Mouse (Mus musculus) bone marrow, adult 2 months (tissue): ENCODE data around the gene Nps. TPM values are rescaled to one million over a fixed set of nuclear protein-coding genes. Genes with fewer than 3 reads are reported as not detected.
"Not testable (repeated sequence)": the region's sequence is repeated elsewhere in the genome, so short reads cannot be mapped to it uniquely, and the experiment has no call there.

ENCODE experiments used
- H3K27ac ChIP-seq: fragments of 200-500 bp; 2 replicates; pipeline ENCODE4 v1.5.1; 2012; ENCODE audit warnings: low read depth, mild to moderate bottlenecking, control low read depth, inconsistent platforms, low read length; ENCODE audit not compliant: control insufficient read depth, poor library complexity, insufficient read depth
- H3K4me1 ChIP-seq: fragments of 200-500 bp; 2 replicates; pipeline ENCODE4 v1.6.1; 2011; ENCODE audit warnings: low read length; ENCODE audit not compliant: control insufficient read depth, insufficient read depth
- H3K4me3 ChIP-seq: fragments of 200-500 bp; replicated peaks from 2 replicates; pipeline ENCODE3; 2011; ENCODE audit warnings: mild to moderate bottlenecking, low read depth, low read length, control low read depth; ENCODE audit not compliant: control insufficient read depth
- CTCF ChIP-seq: fragments of 200-500 bp; IDR thresholded peaks from 2 replicates; pipeline ENCODE4 v1.5.1; 2011; ENCODE audit warnings: low read length, control low read depth; ENCODE audit not compliant: control insufficient read depth, insufficient read depth
- POLR2A ChIP-seq: fragments of 200-500 bp; IDR thresholded peaks from 2 replicates; pipeline ENCODE4 v1.6.1; 2011; ENCODE audit warnings: low read depth, mild to moderate bottlenecking, control low read depth, low read length, borderline replicate concordance; ENCODE audit not compliant: control insufficient read depth
- WGBS: fragments of 180-500 bp; shearing (Covaris S2); methylation state at CpG from one replicate; pipeline ENCODE4 v1.1.7; 2018; 5-methylcytosine and 5-hydroxymethylcytosine counted together
- polyA plus RNA-seq: library from polyadenylated mRNA; stranded (reverse); fragments of >200 nt; gene quantifications from 2 replicates; pipeline ENCODE4 v1.2.4, GENCODE M21; 2011; ENCODE audit warnings: low replicate concordance; ENCODE audit not compliant: missing spikeins, insufficient read depth, insufficient read length

Nps gene
- not detected in 2 replicates for polyA plus RNA-seq

DNA sequence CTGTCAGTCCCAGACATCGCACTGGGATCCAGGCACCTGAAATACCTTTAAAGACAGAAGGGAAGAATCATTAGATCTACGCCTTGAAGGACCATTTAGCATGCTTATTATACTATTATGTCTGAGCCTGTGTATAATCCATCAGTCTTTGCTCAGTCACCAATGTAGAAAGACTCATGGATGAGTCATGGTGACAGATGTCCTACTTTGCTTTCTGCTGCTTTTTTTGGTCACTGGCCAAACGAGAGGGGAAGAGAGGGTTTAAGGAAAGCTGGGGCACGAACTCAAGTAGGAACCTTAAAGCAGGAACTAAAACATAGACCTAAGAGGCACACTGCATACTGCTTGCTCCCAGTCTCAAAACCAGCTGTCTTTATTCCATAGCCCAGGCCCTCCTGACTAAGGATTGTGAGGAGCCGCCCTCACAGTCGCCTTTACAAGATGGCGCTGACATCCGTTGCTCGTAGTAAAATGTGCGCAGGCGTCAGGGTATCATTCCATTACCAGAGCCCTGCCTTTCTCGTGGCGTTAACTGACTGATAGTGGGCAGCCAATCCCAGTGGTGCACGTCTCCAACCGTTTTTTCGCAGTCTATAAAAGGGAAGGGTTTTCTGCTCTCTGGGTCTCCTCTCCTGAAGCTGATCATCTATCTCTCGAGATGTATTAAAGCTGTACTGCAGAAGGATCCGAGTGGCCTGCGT, at the start of gene Nps:
TSS of gene Nps (plus strand) at position 651 of the 701 bp plus-strand sequence.
- not testable (repeated sequence) for H3K4me3 ChIP-seq, H3K4me1 ChIP-seq, H3K27ac ChIP-seq
- WGBS: 80% methylated on average over 19 of the region's 19 CpGs

DNA sequence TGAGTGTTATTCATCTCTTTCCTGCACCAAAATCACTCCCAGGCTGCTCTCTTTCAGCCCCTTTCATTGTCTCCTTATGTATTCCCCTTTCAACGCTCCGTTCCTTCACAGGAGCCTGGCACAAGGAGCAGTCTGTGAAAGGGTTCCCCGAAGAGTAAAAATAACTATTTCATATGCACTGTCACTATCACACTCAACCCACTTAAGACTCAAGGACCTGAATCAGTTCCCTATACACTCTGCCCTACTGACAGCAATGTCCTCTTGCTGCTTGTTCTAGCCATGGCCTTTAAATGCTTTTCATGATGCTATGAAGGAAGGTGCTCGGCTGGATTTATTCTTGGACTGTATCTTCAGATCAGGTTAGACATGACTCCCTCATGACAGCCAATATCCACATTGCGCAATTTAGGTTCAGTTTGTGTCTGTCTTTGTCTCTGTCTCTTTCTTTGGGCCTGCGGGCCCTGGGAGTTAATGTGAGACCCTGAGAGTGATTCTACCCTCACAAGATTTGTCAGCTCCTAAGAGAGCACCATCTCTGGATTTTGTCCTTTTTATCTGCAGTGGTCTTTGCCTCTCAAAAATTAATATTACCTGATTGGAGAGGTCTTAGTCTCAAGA, 49.4 kb upstream of the Nps start:
- 82% methylated on average over 6 of the region's 6 CpGs for WGBS
- Histone ChIP-seq H3K27ac (no peak overlapping the region), H3K4me1 (no peaks in the 10 kb centered on the region), H3K4me3 (no peak overlapping the region)
- TF ChIP-seq POLR2A: no peak
- TF ChIP-seq CTCF: no peak

DNA sequence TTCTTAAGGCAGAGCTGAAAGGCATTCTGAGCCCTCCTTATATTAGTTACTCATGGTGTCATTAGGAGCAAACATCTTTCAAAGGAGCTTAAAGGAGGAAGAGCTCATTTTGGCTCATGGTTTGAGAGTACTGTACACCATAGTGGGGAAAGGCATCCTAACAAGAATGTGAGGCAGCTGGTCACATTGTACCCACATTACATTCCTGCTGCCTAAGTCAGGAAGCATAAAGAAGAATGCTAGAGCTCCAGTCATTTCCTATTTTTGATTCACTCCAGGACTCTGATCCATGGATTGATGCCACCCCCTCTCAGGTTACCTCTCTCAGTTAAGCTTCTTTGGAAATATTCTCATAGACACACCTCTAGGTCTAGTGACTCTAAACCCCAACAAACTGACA, 48.2 kb upstream of the Nps start:
- no peak for TF ChIP-seq POLR2A
- TF ChIP-seq CTCF: no peak
- Histone ChIP-seq H3K27ac (no peak overlapping the region), H3K4me1 (no peaks in the 10 kb centered on the region), H3K4me3 (no peak overlapping the region)

DNA sequence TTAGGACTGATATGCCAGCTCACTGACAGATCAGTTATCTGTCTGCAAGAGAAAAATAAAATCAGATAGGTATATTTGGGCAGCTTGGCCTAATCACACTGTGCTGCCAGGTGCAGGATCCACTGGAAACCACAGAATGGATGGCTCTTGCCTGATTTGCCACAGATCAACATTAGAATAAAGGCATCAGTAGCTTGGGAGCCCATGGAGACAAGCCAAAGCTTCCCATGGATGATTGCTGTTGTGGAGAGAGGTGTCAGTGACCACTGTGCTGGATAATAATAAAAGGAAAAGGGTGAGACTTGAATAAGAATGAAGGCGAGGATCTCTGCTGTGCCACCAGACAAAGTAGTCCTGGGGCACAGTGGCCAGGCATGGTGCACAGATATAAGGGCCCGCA, 47.7 kb upstream of the Nps start:
- WGBS: 61% methylated on average over 2 of the region's 2 CpGs
- Histone ChIP-seq H3K4me1 (no peaks in the 10 kb centered on the region), H3K4me3 (no peak overlapping the region), H3K27ac (no peak overlapping the region)
- no peak for TF ChIP-seq POLR2A
- no peak for TF ChIP-seq CTCF

DNA sequence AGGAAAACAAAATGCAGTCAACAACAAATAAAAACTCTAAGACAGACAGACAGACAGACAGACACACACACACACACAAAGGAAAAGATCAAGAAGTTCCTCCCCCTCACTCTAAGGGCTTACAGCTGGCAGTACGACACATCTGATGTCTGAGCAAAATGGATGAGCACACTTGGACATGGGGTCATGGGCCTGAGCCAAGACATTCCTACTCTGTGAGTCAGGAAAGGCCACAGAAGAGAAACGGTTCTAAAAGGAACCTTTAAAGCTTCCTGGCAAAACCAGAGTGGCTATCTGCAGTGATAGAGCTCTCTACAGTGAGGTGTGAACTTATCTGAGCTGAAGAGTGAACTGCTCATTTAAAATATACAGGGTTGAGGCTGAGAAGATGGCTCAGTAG, 46.0 kb upstream of the Nps start:
- Histone ChIP-seq H3K27ac (no peak overlapping the region), H3K4me3 (no peak overlapping the region), H3K4me1 (no peaks in the 10 kb centered on the region)
- no peak for TF ChIP-seq POLR2A
- no peak for TF ChIP-seq CTCF
- WGBS: 49% methylated on average over 2 of the region's 2 CpGs

DNA sequence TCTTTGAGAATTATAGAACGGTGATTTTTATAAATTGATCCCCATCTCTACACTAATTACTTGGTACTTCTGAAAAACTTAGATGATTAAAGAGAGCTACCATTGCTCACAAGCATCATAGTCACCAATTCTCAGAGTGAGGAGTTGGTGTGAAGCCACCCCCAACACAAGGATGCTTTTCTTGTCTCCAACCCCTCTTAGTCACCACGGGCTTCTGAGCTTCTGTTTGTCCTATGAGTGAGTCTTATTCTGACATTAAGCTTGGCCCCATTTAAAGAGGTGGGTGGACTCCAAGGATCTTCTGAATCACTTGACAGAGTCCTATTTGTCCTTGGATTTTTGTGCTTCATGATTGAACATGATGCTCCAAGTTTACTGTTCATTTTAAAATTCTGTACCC, 37.0 kb upstream of the Nps start:
- H3K27ac ChIP-seq: no peak overlapping the region
- H3K4me3 ChIP-seq: no peak overlapping the region
- TF ChIP-seq POLR2A (no peak), CTCF (no peak)
- WGBS: 75% methylated on average over 2 of the region's 2 CpGs
- H3K4me1 ChIP-seq: no peaks in the 10 kb centered on the region

DNA sequence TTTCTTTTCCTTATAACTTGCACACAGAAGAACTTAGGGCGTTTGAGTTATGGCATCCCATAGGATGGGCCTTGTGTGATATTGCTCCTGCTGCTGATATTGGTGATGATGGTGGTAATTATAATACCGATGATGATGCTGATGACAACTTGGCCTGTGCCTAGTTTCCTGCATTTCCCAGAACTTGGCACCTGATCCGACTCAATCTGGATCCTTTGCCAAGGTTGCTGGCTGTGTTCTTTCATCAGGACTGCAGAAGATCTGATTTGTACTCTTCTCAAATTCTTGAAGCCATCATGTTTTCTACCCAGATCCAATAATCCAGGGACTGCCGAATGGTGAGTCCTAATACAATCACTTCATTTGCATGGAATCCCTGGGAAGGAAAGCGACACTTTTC, 32.5 kb upstream of the Nps start:
- H3K27ac ChIP-seq: no peak overlapping the region
- WGBS: 75% methylated on average over 5 of the region's 5 CpGs
- no peak for TF ChIP-seq CTCF
- TF ChIP-seq POLR2A: no peak
- no peak overlapping the region for H3K4me3 ChIP-seq
- no peaks in the 10 kb centered on the region for H3K4me1 ChIP-seq

DNA sequence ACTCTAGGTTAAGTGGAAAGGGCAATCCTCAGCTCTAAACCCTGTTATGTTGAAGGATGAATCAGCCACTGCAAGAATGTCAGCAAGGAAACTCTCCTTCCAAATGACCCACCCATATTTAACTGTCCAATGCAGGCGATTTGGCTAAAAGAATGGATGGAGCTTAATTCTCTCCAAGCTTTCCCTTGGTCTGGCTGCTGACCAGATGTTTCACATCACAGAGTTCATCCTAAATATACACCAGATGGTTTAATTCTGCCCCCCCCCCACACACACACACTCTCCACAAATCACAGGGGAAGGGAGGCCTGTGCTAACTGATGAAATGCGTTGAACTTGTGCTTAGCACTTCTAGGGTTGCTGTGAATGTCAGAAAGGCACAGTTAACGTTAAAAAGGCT, 21.4 kb upstream of the Nps start:
- no peak for TF ChIP-seq POLR2A
- no peak for TF ChIP-seq CTCF
- H3K27ac ChIP-seq: no peak overlapping the region
- WGBS: 68% methylated on average over 3 of the region's 3 CpGs
- no peak overlapping the region for H3K4me3 ChIP-seq
- H3K4me1 ChIP-seq: no peaks in the 10 kb centered on the region

DNA sequence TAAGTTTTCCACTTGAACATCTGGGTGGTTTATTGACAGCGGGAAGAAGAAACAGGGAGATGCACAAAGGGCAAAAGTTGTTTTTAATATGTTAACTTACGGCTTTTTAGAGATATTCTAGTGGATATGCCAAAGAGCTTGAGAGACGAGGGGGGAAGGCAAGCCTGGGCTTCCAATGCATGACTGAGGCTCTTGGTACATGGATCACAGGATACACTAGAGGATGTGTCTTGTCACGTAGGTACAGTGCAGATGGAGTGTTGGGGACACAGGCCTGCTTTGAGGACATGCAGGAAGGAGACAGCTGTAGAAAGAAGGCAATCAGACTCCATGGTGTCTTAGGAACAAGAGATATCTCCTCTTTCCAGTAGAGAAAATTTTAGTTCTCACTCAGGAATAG, 19.1 kb upstream of the Nps start:
- TF ChIP-seq CTCF: no peak
- no peak for TF ChIP-seq POLR2A
- no peaks in the 10 kb centered on the region for H3K4me1 ChIP-seq
- 74% methylated on average over 4 of the region's 4 CpGs for WGBS

More for the DNA sequence above, 19.1 kb upstream of the Nps start:
- Histone ChIP-seq H3K27ac (no peak overlapping the region), H3K4me3 (no peak overlapping the region)
